Mouse (Mus musculus) left cerebral cortex, adult 2 months (tissue): ENCODE data around the gene Stx3. TPM values are rescaled to one million over a fixed set of nuclear protein-coding genes. Genes with fewer than 3 reads are reported as not detected.

Experiments
- DNase-seq, 2 experiments: peaks; one replicate each; pipeline ENCODE4 v3.0.0; 2021 to 2022; ENCODE audit warnings: low spot score in 2 of 2, mixed read lengths in 1 of 2; ENCODE audit errors: extremely low spot score in 1 of 2
- H3K27ac ChIP-seq: fragments of 200-600 bp; 2 replicates; pipeline ENCODE4 v1.8.1; 2022
- H3K4me3 ChIP-seq: fragments of 200-600 bp; 2 replicates; pipeline ENCODE4 v1.8.1; 2022
- CTCF ChIP-seq: fragments of 200-600 bp; IDR thresholded peaks from 2 replicates; pipeline ENCODE4 v1.8.1; 2022; ENCODE audit warnings: antibody characterized with exemption, mild to moderate bottlenecking, moderate library complexity
- intact Hi-C: fragments of 180-260 bp; cut with DNase I; formaldehyde crosslinking; loops from one replicate; pipeline ENCODE4 v1.15.1; 2025
- total RNA-seq, 2 experiments: library from RNA; stranded (reverse); gene quantifications; 2 replicates each; pipeline ENCODE4 v1.2.3; 2021

The Stx3 gene
- total RNA-seq, 2 experiments from 2014 or later = 30.9 to 31.4 TPM

DNA sequence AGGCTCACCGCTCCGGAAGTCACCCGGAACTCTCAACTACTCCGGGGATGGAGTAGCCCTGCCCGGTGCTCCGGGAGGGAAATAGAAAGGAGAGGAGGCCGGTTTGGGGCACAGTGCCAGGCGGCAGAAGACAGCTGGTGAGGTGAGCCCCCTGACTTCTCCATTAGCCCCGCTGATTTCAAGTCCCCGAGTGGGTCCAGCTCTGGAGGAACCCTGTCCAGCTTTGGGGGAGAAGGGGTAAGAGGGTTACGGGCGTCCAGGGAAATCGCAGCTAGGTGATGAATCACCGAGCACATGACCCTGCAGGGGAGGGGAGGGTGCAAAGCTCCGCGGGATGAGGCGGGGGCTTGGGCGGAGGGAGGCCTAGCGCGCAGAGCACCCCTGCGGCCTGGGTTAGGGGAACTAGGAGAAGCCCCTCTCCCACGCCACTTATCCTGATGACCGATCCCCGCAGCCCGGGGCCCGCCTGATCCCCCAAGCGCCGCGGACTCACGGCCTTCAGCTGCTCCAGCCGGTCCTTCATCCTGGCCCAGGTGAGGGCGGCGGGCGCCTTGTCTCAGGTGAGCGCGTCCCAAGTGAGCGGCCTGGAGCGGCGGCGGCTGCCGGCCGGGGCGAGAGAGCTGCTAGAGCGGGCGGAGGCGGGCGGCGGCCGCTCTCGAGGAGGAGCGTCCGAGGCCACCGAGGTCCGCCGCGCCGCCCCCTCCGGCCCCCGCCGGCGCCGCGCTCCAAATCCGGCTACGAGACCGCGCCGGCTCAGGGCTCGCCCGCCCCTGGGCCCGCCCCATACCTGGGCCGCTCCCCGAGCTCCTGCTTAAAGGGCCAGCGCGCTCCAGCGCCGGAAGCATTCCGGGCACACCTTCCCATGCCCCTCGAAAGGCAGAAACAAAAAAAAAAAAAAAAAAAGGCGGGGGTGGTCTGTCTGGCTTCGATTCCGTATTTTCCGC is 732 bp downstream of the Stx3 start:
- intact Hi-C loops = loop anchor here (1.0 to 5.0 kb wide), 3 partner anchors 42 to 194 kb away; partner anchors contain the start of gene Patl1
- TF ChIP-seq CTCF = no peak
- peak overlapping the region; percentile 89 for H3K27ac ChIP-seq

DNA sequence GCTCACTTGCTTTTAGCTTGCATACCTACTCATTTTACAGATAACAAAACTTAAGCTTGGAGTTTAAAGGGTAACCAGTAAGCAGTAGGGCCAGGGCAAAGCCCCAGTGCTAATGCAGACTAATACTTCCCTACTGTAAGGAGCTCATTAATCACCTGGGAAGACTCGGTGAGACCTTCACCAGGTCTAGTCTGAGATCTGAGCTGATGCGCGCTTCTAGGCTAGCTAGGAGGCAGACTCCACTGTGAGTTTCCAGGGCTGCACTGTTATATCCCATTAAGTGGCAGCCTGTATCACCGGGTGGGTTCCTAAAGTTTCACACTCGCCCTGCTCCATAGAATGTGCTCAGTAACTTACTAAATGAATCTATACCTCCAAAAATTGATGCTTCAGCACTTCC is 1.6 kb downstream of the Stx3 start:
- intact Hi-C loops = loop anchor here (5.0 kb wide), 1 partner anchor 195 kb away; no protein-coding TSS in a partner anchor
- peak overlapping the region; percentile 89; the same call in 1 of the 2 replicates for H3K27ac ChIP-seq
- TF ChIP-seq CTCF = no peak
- peak overlapping the region; percentile 87 for H3K4me3 ChIP-seq
- no peak for DNase-seq

More for the DNA sequence above, 732 bp downstream of the Stx3 start:
- peak; percentile 55 to 70 for DNase-seq
- peak overlapping the region; percentile 87 for H3K4me3 ChIP-seq

DNA sequence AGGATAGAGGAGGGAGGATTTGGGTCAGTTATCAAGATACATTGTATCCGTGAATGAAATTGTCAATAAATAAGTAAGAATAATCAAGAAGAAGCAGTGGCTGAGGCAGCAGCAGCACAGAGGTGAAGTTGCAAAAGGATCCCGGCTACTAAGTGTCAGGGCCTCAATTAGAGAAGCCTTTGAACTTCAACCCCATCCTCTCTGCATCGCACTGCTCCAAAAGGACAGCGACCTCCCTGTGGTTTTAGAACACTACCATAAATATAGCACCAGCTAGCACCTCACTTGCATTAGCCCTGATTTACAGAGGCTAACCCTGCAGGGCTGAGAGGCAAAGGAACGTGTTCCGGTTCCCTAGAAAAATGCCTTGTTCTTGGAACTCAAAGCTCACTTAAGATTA is 2.5 kb downstream of the Stx3 start:
- intact Hi-C loops = loop anchor here (5.0 kb wide), 1 partner anchor 196 kb away; no protein-coding TSS in a partner anchor
- no peak for DNase-seq
- H3K4me3 ChIP-seq = no peak overlapping the region
- no peak for TF ChIP-seq CTCF
- no peak overlapping the region for H3K27ac ChIP-seq

- H3K4me3 ChIP-seq = no peak overlapping the region
- intact Hi-C loops = loop anchor here (5.0 kb wide), 1 partner anchor 197 kb away; no protein-coding TSS in a partner anchor
- no peak for DNase-seq
- H3K27ac ChIP-seq = no peak overlapping the region
- no peak for TF ChIP-seq CTCF
These were observed 4.4 kb downstream of the Stx3 start for GRCm38 (mm10) chr19:11814742-11815333.

DNA sequence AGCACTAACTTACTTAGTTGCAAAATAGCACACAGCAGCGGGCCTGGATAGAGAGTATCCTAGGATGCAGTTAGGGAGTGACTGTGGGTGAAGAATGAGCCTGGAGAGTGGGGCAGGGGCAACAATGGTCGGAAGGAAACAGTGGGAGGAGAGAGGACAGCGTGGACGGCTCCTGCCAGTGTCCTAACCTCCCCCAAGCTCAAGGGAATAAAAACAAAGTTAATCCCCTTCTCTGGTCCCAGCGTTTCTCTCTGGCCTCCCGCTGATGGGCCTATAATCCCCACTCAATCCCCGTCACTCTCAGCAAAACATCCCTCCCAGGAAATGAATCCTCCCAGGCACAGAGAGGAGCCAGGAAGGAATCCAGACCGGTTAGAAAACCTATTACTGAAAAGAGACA is 5.6 kb downstream of the Stx3 start:
- TF ChIP-seq CTCF = no peak
- H3K27ac ChIP-seq = no peak overlapping the region

DNA sequence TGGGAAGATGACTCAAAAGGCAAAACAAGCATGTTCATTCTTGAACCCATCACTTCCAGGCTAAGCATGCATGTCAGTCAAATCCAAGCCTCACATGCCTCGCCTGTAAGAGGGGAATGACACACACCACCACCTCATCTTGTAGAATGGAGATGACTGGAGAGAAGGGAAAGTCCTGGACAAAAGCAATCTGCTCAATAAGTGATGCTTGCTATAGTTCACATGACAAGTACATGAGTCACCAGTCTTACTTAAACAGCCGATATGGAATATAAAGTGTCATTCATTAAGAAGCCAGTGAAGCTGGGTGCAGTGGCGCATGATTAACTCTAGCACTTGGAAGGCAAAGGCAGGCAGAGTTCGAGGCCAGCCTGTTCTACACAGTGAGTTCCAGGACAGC is 6.1 kb downstream of the Stx3 start:
- H3K4me3 ChIP-seq = no peak overlapping the region
- no peak for TF ChIP-seq CTCF
- DNase-seq = no peak
- intact Hi-C loops = no loop called here
- H3K27ac ChIP-seq = no peak overlapping the region

More for the DNA sequence above, 5.6 kb downstream of the Stx3 start:
- DNase-seq = no peak
- intact Hi-C loops = no loop called here
- no peak overlapping the region for H3K4me3 ChIP-seq

- no peak overlapping the region for H3K27ac ChIP-seq
- no peak overlapping the region for H3K4me3 ChIP-seq
- intact Hi-C loops = no loop called here
These were observed 7.4 kb downstream of the Stx3 start for GRCm38 (mm10) chr19:11811688-11812365.

DNA sequence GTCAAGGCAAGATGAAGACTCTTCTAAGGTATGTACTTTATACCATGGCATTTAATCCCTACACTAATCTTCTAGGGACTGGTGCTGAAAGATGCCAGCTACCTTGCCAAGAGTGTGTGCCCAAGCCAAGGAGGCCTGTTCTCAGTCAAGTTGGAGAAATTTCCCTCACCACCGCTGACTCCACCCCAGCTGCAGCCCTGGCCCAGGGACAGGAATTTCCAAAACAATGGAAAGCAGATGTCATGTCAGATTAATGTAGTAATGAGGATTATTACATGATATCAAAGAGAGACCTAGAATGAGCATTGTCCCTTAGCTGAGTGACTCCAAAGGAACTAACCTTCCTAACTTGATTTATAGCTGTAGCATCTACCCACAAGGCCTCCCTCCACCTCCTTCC is 8.3 kb downstream of the Stx3 start:
- intact Hi-C loops = no loop called here
- H3K4me3 ChIP-seq = no peak overlapping the region
- no peak for TF ChIP-seq CTCF
- no peak for DNase-seq
- H3K27ac ChIP-seq = no peak overlapping the region; the same call in 1 of the 2 replicates

More at GRCm38 (mm10) chr19:11811688-11812365, 7.4 kb downstream of the Stx3 start:
- TF ChIP-seq CTCF = no peak
- DNase-seq = no peak

DNA sequence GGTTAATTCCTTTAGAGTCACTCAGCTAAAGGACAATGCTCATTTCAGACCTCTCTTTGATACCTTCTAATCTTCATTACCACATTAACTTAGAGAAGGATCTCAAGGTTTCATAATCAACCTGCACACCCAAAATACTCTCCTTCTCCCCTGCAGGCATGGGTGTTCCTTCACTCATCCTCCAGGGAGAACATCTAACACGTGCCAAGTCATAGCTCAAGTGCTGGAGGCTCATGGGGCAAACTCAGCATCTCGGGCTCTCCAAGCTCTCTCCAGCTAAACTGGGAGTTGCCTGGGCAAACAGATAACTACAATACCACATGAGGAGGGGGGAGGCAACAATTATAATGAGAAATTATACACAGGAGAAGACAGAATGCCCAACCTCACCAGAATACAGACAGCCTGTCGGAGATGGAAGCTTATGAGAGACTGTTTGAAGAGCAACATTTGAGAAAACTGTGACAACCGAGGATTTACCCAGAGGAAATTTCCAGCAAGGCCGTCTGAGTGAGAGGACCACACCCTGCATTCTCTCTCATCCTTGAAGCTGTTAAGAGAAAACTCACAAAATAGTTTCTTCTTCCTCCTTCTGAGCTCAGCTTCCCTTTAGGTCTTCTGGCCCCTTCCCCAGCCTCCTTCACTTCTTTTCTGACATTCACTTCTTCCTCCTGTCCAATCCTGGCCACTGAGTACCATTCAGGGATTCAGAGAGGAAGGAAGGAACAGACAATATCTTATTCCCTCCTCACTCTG is 9.0 kb downstream of the Stx3 start:
- no peak for TF ChIP-seq CTCF
- Histone ChIP-seq H3K27ac (no peak overlapping the region; the same call in 1 of the 2 replicates), H3K4me3 (no peak overlapping the region)
- intact Hi-C loops = no loop called here
- DNase-seq = no peak

- H3K27ac ChIP-seq = no peak overlapping the region
- no peak overlapping the region for H3K4me3 ChIP-seq
- no peak for DNase-seq
- intact Hi-C loops = no loop called here
- TF ChIP-seq CTCF = no peak
These were observed 10.8 kb downstream of the Stx3 start for GRCm38 (mm10) chr19:11808452-11808851.

GRCm38 (mm10) chr19:11807822-11808221 is 11.4 kb downstream of the Stx3 start:
- no peak for DNase-seq
- Histone ChIP-seq H3K4me3 (no peak overlapping the region), H3K27ac (no peak overlapping the region)
- intact Hi-C loops = no loop called here
- TF ChIP-seq CTCF = no peak
